Mouse (Mus musculus): ENCODE measurements around the gene Zfp385b. TPM values are rescaled to one million over a fixed set of nuclear protein-coding genes. Genes with fewer than 3 reads are reported as not detected.

The Zfp385b gene
- polyA plus RNA-seq, 1 experiment: 3.2 TPM

DNA sequence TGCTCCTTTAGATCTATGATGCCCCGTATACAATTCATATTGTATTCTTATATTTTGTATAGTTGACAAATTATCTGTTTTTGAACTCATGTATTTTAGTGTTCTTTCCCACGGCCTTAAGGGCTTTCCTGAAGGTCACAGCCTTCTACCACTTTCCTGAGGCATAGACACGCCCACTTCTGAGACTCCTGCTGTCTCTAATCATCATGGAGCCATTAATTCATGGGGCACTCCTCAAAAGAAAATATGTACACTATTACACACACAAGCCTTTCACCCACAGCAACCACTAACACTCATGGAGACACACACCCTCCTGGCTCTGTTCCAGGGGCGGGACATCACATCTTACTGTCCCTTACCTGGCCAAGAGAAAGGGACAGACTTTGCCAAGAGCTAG lies 232.1 kb downstream of the Zfp385b start:
- TF ChIP-seq POLR2A (IDR thresholded peaks at IDR 0.05; ENCODE audit: borderline replicate concordance, control insufficient read depth, low read depth, low read length) (no peak), CTCF (IDR thresholded peaks at IDR 0.05; ENCODE audit: control insufficient read depth, insufficient read depth, low read length) (no peak)
- Histone ChIP-seq H3K27ac (ENCODE audit: control insufficient read depth, insufficient read depth, low read depth, low read length, poor library complexity) (no peak overlapping the region), H3K4me3 (replicated peaks; ENCODE audit: control insufficient read depth, low read depth, low read length) (no peak overlapping the region), H3K4me1 (ENCODE audit: control insufficient read depth, insufficient read depth, low read length) (no peaks in the 10 kb centered on the region)
- WGBS: 66% methylated on average over 4 of the region's 4 CpGs

GRCm38 (mm10) chr2:77586581-77587360 lies 232.7 kb downstream of the Zfp385b start:
- Histone ChIP-seq H3K4me3 (replicated peaks; ENCODE audit: control insufficient read depth, low read depth, low read length) (no peak overlapping the region), H3K4me1 (ENCODE audit: control insufficient read depth, insufficient read depth, low read length) (no peaks in the 10 kb centered on the region), H3K27ac (ENCODE audit: control insufficient read depth, insufficient read depth, low read depth, low read length, poor library complexity) (no peak overlapping the region)
- TF ChIP-seq POLR2A (IDR thresholded peaks at IDR 0.05; ENCODE audit: borderline replicate concordance, control insufficient read depth, low read depth, low read length) (no peak), CTCF (IDR thresholded peaks at IDR 0.05; ENCODE audit: control insufficient read depth, insufficient read depth, low read length) (no peak)
- 68% methylated on average over 4 of the region's 4 CpGs for WGBS

DNA sequence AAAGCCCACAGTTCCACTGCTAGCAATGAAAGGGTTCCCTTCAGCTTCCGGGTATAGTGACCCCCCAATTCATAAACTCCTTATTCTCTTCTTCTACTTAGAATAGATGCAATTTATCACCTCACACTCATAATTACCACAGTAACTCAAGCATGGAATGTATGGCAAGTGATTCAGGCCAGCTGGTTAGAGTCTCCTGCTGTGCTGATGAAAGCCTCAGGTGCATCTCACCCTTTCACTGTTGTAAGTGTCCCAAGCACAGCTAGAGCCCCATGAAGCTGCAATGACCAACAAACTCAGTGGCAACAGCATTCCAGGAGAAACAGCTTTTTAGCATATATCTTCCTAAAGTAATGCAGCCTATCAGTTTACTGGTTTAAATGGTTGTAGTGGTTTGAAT lies 235.9 kb downstream of the Zfp385b start:
- TF ChIP-seq POLR2A (IDR thresholded peaks at IDR 0.05; ENCODE audit: borderline replicate concordance, control insufficient read depth, low read depth, low read length): no peak

DNA sequence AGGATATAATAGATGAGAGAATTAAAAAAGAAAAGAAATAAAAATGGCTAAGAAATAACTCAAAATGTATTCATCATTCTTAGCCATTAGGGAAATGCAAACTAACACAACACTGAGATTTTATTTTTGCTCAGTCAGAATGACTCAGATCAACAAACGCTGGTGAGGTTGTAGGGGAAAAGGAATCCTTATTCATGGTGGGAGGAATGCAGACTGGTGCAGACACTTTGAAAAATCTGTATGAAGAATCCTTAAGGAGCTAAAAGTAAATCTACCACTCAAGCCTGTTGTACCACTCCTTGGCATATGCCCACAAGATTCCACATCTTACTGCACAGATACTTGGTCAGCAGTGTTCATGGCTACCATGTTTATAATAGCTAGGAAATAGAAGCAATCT lies 242.9 kb downstream of the Zfp385b start:
- Histone ChIP-seq H3K4me1 (ENCODE audit: control insufficient read depth, insufficient read depth, low read length) (no peaks in the 10 kb centered on the region), H3K27ac (ENCODE audit: control insufficient read depth, insufficient read depth, low read depth, low read length, poor library complexity) (no peak overlapping the region), H3K4me3 (replicated peaks; ENCODE audit: control insufficient read depth, low read depth, low read length) (no peak overlapping the region)
- TF ChIP-seq CTCF (IDR thresholded peaks at IDR 0.05; ENCODE audit: control insufficient read depth, insufficient read depth, low read length) (no peak), POLR2A (IDR thresholded peaks at IDR 0.05; ENCODE audit: borderline replicate concordance, control insufficient read depth, low read depth, low read length) (no peak)
- 71% methylated on average over 1 of the region's 1 CpGs for WGBS

More for the DNA sequence above, 235.9 kb downstream of the Zfp385b start:
- Histone ChIP-seq H3K4me1 (ENCODE audit: control insufficient read depth, insufficient read depth, low read length) (no peaks in the 10 kb centered on the region), H3K27ac (ENCODE audit: control insufficient read depth, insufficient read depth, low read depth, low read length, poor library complexity) (no peak overlapping the region), H3K4me3 (replicated peaks; ENCODE audit: control insufficient read depth, low read depth, low read length) (no peak overlapping the region)
- WGBS: 67% methylated on average over 1 of the region's 1 CpGs

DNA sequence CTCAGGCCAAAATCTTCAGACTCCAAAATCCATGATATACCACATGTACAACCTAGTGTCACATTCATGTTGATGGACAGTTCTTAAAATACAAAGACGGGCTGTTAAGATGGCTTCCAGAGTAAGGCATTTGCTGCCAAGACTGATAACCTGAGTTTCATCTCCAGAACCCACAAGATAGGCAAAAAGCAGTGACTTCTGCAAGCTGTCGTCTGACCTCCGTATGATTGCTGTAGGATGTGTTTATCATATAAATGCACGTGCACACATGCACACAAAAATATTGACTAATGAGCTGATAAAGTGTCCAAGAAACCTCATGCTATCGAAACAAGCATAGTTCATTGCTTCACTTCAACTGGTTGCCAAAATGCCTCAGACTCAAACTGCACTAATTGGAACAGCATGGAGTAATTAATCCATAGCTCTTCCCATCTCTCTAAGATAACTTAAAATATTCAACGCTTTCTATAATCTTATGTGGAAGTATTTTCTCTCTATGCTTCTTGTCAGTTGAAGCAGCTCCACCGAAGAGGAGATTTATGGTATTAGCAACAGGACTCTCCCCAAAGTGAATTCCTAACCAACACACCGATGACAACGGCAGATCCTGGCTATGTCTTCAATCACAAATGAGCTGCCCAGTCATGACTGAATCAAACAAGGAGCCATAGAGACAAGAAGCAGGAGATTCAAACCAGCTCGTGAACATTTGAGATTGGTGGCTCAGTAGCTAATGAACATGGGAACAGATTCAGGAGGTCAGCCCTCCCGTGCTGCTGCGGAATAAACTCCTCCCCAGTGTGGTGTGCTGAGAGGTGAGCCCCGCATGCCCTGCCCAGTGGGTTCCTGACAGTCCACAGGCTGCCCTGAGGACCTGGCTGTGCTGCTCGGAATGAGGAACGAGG lies 251.7 kb downstream of the Zfp385b start:
- H3K4me1 ChIP-seq (ENCODE audit: control insufficient read depth, insufficient read depth, low read length): no peaks in the 10 kb centered on the region
- WGBS: 80% methylated on average over 15 of the region's 15 CpGs
- no peak overlapping the region for H3K27ac ChIP-seq (ENCODE audit: control insufficient read depth, insufficient read depth, low read depth, low read length, poor library complexity)
- TF ChIP-seq CTCF (IDR thresholded peaks at IDR 0.05; ENCODE audit: control insufficient read depth, insufficient read depth, low read length) (no peak), POLR2A (IDR thresholded peaks at IDR 0.05; ENCODE audit: borderline replicate concordance, control insufficient read depth, low read depth, low read length) (no peak)
- no peak overlapping the region for H3K4me3 ChIP-seq (replicated peaks; ENCODE audit: control insufficient read depth, low read depth, low read length)

DNA sequence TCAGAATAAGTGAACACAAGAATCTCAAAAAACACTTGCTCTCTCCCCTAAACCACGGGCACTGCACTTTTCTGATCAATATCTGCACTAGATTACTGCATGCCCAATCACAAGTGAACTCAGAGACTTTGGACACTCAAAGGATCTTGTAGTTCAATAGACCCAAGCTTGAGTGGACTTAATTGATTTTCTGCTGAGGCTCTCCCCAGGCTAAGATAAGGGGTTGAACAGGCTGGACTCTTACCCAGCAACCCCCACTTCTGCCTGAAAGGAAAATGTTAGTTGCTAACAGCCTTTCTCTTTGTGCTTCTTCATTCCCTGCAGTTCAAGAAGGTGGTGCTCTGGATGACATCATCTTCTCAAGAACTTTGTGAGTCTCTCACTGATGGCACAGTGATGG lies 255.7 kb downstream of the Zfp385b start:
- H3K27ac ChIP-seq (ENCODE audit: control insufficient read depth, insufficient read depth, low read depth, low read length, poor library complexity): no peak overlapping the region
- 32% methylated on average over 1 of the region's 1 CpGs for WGBS
- H3K4me1 ChIP-seq (ENCODE audit: control insufficient read depth, insufficient read depth, low read length): no peaks in the 10 kb centered on the region
- no peak overlapping the region for H3K4me3 ChIP-seq (replicated peaks; ENCODE audit: control insufficient read depth, low read depth, low read length)
- TF ChIP-seq POLR2A (IDR thresholded peaks at IDR 0.05; ENCODE audit: borderline replicate concordance, control insufficient read depth, low read depth, low read length) (no peak), CTCF (IDR thresholded peaks at IDR 0.05; ENCODE audit: control insufficient read depth, insufficient read depth, low read length) (no peak)

- Histone ChIP-seq H3K27ac (ENCODE audit: control insufficient read depth, insufficient read depth, low read depth, low read length, poor library complexity) (no peak overlapping the region), H3K4me1 (ENCODE audit: control insufficient read depth, insufficient read depth, low read length) (no peaks in the 10 kb centered on the region), H3K4me3 (replicated peaks; ENCODE audit: control insufficient read depth, low read depth, low read length) (no peak overlapping the region)
- TF ChIP-seq POLR2A (IDR thresholded peaks at IDR 0.05; ENCODE audit: borderline replicate concordance, control insufficient read depth, low read depth, low read length): no peak
- no peak for TF ChIP-seq CTCF (IDR thresholded peaks at IDR 0.05; ENCODE audit: control insufficient read depth, insufficient read depth, low read length)
- WGBS: 86% methylated on average over 5 of the region's 5 CpGs
These were observed 257.5 kb downstream of the Zfp385b start for GRCm38 (mm10) chr2:77561941-77562340.

- H3K27ac ChIP-seq (ENCODE audit: control insufficient read depth, insufficient read depth, low read depth, low read length, poor library complexity): no peak overlapping the region
- WGBS: 81% methylated on average over 4 of the region's 4 CpGs
These were observed 262.5 kb downstream of the Zfp385b start for GRCm38 (mm10) chr2:77556938-77557337.

More at GRCm38 (mm10) chr2:77556938-77557337, 262.5 kb downstream of the Zfp385b start:
- Histone ChIP-seq H3K4me3 (replicated peaks; ENCODE audit: control insufficient read depth, low read depth, low read length) (no peak overlapping the region), H3K4me1 (ENCODE audit: control insufficient read depth, insufficient read depth, low read length) (no peaks in the 10 kb centered on the region)
- no peak for TF ChIP-seq POLR2A (IDR thresholded peaks at IDR 0.05; ENCODE audit: borderline replicate concordance, control insufficient read depth, low read depth, low read length)
- no peak for TF ChIP-seq CTCF (IDR thresholded peaks at IDR 0.05; ENCODE audit: control insufficient read depth, insufficient read depth, low read length)
